Mouse (Mus musculus) layer of hippocampus, adult 18-20 months (tissue): ENCODE measurements around the gene Oard1. TPM values are rescaled to one million over a fixed set of nuclear protein-coding genes. Genes with fewer than 3 reads are reported as not detected.
A peak's percentile ranks its signal among the peaks of the same experiment; 100 is the strongest.

Experiments used
- DNase-seq, 2 experiments: peaks; one replicate each; pipeline ENCODE4 v3.0.0; 2022; ENCODE audit warnings: low spot score in 2 of 2
- long read RNA-seq: library from polyadenylated mRNA; stranded (forward); transcript quantifications from one replicate; pipeline ENCODE4 v2.0.0, GENCODE M21; 2021
- total RNA-seq, 2 experiments: library from RNA; stranded (reverse); gene quantifications; 2 replicates each; pipeline ENCODE4 v1.2.3; 2021

Gene Oard1
- total RNA-seq: 10 to 100 TPM; 13.7 to 14.1 TPM
- long read RNA-seq, partial matches to known transcripts: 1 of 12 reads
- long read RNA-seq, other reads (novel, unspliced or antisense): 8 of 12 reads

DNA sequence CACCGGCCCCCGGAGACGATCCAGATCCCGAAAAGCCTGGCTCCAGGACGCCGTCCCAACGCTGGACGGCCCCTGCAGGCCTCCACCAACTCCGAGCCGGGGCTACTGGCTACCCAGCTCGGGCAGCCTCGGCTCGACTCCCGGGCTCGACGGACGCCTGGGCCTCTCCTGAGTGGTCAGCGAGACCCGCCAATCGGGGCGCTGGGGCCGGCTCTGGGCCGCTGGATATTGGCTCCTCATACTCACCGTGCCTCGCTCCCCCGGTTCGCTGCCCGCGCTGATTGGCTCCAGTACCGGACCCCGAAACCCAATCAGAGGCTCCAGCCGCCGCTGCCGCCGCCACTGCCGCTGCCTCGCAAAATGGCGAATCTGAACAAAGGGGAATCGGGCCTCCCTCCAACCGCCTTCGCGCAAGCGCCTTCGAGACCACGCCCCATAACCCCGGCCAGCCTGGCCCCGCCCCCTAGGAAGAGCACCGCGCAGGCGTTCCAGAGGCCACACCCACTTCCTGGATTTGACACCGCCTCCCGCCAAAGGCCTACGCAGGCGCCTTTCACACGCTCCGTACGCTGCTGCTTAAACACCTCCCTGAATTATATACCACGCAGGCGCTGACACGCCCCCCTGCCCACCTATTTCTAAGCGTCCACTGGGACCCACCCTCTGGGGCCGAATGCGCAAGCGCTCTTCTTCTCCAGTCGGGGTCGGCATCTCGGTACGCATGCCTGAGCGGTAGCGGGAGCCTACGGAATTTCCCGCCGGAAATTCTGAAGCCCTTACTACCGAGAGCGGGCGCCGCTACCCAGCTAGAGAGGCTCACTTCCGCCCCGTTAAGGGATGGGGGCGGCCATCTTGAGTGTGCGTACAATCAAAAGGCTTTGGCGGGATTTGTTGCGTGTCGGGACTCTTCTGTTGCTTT lies at the start of gene Oard1, which contains the start of gene Nfya:
Gene Oard1 (plus strand): TSS at position 635 of the 919 bp plus-strand sequence.
Gene Nfya (minus strand): TSS at position 527 of the 919 bp plus-strand sequence.
- peak; percentile 100 for DNase-seq

DNA sequence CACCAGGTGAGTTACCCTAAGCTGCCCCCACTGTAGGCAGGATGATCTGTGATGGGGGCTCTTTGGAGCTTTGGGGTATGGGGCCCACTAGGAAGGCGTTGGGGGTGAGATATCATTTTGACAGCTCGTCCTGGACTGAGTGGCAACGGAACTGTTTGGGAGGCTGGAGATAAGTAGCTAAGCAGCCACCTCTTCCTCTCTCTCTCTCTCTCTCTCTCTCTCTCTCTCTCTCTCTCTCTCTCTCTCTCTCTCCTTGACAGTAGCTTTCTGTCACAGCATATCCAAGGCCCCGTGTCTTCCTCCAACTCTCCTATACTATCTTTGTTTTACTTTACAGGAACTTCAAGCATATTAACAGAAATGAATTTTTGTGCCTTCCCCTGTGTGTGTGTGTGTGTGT lies 49.4 kb upstream of the Oard1 start:
- no peak for DNase-seq

DNA sequence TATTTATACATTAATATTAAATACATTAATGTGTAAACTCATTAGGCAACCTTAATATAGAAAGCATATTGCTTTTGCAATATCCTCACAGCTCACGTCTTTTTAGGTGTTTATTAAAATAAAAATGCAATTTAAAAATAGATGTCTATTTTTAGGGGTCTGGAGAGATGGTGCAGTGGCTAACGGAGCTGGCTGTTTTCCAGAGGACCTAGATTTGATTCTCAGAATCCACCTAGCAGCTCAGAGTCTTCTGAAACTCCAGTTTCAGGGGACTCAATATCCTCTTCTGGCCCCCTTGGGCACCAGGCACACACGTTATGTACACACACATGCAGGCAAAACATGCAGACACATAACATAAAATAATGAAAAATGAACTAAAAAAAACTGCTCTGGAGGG lies 47.5 kb upstream of the Oard1 start:
- DNase-seq: no peak

DNA sequence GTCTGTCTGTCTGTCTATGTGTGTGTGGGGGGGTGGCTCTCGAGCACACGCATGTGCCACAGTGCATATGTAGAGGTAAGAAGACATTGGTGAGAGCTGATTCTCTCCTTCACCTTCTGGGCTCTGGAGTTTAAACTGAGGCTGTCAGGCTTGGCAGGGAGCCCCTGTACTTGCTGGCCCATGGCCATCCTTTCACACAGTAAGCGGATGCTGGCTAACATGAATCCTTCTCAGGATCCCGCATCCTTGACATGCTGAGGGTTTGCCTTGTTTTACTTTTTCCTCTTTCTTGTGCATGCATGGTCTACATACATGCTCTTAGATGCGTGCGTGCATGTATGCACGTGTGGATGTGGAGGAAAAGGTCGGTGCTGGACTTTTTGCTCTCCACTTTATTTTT lies 46.8 kb upstream of the Oard1 start:
- DNase-seq: peak in 1 of 2 experiments; percentile 22

DNA sequence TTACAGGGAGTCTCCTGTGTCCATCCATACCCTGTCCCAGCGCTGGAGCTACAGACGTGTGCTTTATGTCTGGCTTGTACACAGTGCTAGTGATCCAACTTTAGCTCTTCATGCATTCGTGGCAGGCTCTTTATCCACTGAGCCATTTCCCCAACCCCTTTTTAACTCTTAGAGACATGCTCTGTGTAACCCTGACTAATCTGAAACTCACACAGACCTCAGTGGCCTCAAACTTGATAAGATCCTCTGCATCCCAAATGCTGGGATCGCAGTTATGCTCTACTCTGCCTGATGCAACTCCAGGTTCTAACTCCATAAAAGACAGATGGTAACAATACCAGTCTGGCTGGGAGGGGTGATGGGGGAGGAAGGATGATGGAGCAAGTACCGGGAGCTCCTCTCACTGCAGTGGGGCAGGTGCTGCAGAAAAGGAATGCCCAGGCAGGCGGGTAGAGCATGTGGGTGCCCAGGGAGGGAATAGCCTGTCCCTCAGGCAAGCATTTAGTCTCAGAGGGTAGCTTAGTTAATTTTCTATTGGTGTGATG lies 46.3 kb upstream of the Oard1 start:
- peak in 1 of 2 experiments; percentile 10 for DNase-seq

DNA sequence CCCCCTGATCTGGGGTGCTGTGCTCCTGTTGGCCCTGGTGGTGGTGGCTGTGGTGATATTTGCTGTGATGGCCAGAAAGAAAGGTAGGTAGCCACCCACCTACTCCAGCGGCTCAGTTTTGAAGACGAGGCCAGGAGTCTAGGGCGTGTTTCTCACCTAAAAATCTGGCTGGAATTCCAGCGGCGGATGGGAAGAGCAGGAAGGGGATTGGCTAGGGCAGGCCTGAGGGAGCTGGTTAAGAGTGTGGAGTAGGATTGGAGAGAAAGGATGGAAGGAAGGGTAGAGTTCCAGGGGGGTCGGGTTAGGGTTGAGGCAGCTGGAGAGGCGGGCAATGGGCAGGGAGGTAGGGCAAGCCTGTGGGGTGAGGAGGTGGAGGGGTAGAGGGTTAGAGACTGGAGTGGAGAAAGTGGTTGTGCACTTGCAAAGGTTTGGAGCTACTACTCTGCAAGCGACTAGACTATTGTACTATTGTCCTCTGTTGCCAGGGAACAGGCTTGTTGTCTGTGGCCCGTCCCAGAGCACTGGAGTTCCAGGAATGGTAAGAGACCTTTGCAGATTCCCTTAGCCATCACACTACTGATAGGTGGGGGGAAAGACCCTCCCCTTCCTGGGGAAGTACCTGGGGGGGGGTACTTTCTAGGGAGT lies 44.2 kb upstream of the Oard1 start:
- DNase-seq: no peak

DNA sequence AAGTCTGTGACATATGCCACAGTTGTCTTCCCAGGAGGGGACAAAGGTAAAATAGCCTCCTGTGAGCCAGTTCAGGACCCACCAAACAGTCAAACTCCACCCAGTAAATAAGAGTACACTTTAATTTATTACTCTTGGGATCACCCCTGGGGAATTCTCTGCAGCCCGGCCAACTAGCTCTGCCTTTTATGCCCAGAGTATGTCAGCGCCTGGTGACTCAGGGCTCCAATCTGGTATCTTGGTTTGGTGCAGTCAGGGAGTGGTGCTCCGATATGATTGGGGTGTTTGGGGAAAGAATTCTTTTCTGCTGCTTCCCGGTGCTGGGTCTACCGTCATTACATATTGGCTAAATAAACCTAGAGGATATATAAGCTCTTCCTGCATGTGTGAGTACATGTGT lies 43.0 kb upstream of the Oard1 start:
- no peak for DNase-seq

DNA sequence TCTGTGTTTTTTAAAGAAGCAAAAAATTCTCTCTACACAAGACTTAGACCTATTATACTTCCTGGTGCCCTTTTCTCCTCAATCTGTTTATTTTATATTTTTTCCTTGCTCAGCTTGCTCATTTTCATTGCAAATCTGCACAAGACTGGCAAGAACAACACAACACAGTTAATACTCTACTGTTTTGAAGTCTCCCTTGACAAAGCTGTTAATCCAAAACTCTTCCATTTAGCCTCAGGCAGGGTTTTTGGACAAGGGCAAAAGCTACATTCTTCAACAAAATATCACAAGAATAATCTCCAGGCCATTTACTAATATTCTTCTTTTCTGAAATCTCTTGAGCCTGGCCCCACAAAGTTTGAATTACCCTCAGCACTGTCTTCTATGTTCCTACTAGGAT lies 38.2 kb upstream of the Oard1 start:
- DNase-seq: no peak

DNA sequence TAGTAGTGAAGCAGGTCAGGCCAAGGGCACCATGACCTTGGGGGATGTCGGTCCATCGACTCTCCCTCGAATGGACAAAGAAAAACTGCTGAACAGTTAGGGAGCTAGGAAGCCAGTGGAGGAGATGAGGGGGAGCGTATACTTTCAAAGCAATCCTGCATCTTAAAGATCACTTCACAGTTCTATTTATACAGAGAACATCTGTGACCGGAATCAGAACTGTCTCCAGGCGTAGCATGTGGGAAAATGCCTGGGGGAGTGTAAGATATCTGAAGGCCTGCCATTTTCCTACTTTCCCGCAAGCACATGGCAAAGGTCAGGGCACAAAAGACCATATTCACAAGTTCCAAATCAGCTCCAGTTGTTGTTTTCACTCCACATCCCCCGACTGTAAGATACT lies 36.8 kb upstream of the Oard1 start:
- DNase-seq: no peak

DNA sequence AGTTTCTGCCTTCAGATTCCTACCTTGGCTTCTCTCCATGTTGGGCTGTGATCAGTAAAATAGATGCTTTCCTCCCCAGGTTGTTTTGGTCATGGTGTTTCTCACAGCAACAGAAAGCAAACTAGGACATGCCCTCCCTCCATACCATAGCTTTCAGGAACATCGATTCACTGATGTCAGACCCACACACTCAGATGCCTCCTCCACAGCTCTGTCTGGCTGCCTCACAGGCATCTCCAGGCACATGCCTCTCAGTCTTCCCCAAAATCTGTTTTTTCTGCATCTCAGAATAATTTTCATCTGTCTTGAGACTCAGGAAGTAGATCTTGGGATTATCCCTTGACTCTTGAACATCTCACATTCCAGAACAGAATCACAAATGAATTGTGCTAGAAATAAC lies 33.7 kb upstream of the Oard1 start:
- DNase-seq: no peak

DNA sequence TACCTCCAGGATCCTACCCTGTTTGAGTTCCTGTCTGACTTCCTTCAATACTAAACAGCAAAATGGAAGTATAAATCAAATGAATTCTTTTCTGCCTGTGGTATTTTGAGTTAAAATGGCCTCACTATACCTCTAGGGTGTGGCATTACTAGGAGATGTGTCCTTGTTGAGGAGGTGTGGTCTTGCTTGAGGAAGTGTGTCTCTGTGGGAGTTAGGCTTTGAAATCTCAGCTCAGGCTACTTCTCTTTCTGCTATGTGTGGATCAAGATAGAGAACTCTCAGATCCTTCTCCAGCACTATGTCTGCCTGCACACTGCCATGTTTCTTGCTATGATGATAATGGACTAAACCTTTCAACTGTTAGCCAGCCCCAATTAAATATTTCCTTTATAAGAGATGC lies 30.8 kb upstream of the Oard1 start:
- no peak for DNase-seq

DNA sequence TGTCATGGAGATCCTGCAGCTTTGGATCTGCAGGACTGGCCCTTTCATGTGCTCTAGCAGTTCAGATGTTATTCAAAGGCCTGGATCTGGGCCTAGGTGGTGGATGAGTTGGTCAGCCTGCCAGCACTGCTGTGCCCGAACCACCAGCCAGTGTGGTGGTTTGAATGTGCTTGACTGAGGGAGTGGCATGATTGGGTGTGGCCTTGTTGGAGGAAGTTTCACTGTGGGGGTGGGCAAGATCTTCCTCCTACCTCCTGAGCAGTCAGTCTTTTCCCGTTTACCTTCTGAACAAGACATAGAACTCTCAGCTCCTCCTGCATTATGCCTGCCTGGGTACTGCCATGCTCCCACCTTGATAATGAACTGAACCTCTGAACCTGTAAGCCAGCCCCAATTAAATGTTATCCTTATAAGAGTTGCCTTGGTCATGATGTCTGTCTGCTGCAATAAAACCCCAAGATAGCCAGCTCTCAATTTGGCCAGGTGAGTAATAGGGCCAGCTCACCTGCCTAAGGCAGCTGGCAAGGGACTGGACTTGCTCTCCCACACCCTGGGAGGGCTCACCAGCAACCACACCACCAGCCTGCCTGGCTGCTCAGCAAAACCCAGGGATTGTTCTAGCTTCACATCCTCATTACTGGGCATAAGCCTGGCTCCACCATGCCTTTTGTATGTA lies 23.9 kb upstream of the Oard1 start:
- no peak for DNase-seq

DNA sequence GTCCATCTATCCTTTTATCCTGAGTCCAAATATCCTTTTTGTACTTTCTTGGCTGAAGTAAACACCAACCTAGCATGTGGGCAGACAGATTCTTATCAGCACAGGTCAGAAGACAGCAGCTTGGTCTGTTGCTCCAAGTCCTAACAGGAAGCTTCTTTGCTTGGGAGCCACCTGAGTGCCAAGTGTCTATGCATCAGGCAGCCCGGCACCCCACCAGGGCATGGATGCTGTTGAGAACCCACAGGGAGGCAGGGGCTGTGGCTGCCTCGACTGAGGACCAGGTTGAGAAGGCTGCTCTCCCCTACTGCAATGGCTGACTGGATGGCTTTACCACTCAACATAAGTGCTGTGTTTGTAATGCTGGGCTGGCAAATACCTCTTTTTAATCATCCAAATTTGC lies 21.1 kb upstream of the Oard1 start:
- DNase-seq: no peak

DNA sequence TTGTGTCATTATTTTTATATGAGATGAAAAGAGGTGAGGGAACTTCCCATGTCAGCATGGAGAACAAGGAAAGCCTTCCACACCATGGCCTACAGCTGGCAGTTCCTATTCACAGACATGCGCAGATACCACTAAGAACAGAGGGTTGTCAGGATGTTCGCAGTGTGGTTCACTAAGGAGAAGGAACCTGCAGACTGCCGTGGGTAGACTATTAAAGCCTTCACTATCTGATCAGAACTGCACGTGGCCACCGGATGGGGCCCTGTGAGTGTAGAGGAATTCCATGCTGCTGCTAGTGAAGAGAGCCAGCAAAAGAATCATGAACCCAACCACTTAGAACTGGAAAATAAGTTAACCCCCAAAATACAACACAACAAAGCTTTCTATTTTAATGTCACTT lies 20.4 kb upstream of the Oard1 start:
- DNase-seq: no peak

DNA sequence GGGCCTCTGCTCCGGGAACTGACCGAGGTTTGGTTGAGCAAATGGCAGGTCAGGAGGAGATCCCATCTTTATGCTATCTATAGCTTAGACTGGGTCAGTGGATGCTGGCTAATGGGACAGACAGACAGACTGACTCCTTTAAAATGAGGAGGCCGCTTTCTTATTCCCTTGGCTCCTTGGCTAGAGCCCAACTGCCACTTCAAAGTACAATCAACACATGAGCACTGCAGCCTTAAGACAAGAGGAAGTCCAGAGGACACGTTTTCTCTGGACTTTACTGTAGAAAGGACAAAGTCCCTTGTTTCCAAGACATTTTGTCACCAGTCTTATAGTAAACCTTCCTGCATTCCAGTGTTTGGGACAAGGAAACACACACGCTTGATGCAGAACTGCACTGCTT lies 18.4 kb upstream of the Oard1 start:
- DNase-seq: no peak

DNA sequence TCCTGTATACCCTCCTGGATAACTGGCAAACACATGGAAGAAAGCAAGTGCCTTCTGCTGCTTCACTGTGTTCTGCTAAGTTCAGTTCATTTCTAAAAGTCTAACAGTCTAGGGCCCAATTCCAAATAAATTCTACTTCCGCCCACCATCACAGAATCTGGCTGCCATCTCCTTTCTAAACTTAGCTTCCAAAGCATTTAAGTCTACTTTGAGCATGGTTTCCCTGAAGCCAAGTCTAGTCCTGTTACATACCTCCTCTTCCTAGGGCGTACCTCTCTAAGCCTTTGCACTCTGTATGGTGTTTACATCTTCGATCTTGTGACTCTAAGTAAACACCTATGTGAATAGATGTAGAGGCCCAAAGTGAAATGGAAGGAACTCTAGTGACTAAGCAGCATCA lies 17.2 kb upstream of the Oard1 start:
- DNase-seq: peak in 1 of 2 experiments; percentile 67

DNA sequence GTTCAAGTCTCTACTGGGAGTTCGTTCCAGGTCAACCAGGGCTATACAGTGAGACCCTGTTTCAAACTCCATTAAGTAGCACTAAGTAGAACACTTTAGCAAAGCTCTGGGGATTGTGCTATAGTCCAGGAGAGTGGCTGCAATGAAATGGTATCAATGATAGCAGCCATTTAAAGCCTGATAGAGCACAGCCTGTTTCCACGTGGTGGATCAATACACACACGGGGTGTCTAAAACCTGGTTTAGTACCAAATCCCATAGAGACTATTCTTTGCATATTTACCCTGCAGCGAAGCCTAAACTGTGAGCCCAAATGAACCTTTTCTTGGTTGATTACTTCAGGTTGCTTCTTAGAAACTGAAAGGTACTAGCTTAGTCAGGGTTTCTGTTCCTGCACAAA lies 8.1 kb upstream of the Oard1 start:
- DNase-seq: no peak

DNA sequence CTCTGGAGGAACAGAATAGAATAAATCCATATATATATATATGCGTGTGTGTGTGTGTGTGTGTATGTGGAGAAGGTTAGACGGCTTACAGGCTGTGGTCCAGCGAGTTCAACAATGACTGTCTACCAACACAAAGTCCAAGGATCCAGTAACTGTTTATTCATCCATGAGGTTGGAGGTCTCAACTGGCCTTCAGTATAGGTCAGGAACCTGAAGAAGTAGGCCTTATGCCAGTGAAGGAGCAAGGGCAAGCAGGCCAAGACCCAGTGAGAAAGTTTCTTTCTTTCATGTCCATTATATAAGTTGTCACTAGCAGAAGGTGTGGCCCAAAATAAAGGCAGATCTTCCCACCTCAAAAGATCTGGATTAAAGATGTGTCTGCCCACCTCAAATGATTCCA lies 7.1 kb upstream of the Oard1 start:
- no peak for DNase-seq

DNA sequence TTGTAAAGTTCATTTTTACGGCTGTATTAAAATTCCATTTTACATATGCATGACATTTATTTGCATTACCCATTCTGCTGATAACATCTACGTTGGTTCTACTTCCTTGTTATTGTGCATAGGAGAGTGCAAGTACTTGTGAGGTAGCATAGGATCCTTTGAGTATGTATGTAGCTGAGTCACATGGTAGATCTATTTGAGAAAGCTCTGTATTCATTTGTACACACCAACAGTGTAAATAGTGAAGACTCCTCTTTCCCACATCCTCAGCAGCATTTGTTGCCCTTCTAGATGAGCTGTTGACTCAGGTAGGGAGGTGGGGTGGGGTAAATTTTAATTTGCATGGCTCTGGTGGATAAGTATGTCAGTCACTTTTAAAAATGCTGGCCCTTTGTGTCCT lies 6.0 kb upstream of the Oard1 start:
- no peak for DNase-seq

DNA sequence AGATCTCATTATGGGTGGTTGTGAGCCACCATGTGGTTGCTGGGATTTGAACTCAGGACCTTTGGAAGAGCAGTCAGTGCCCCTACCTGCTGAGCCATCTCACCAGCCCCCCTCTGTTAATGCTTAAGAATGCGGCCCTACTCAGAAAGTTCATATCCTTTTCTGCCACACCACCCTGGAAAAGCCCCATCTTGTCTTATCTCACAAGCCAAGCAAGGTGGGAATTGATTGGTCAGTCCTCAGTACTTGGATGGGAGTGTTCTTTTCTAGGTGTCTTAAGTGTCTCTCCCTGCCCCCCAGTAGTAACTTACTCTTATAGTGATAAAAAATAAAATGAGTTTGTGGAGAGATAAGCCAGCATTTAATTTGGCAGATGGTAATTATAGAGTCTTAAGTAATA lies 5.1 kb upstream of the Oard1 start:
- DNase-seq: no peak

DNA sequence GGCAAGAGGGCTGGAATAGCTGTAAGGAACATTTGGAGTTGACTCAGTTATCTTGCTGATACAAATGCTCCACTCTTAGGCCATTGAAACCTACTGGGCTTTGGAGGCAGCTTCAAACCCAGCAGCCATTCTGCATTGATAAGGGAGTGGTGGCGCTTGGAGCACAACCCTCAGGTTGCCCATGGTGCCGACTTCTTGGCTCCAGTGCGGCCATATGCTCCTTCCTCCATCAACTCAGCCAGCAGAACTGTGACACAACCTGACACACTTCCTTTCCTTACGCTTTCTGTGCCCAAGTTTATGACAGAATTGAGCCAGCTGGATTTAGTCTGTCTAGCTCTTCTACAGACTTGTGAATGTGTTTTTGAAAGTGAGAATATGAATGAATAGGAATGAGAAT lies 2.7 kb upstream of the Oard1 start:
- no peak for DNase-seq
